Mouse (Mus musculus) midbrain, embryonic 11.5 days (tissue): ENCODE measurements around the gene Alyref2. TPM values are rescaled to one million over a fixed set of nuclear protein-coding genes. Genes with fewer than 3 reads are reported as not detected.
A peak's percentile ranks its signal among the peaks of the same experiment; 100 is the strongest.
"Not testable (repeated sequence)": the region's sequence is repeated elsewhere in the genome, so short reads cannot be mapped to it uniquely, and the experiment has no call there.

Source experiments
- ATAC-seq: fragments of 200-750 bp; cut with Nextera tagmentation; 2 replicates; pipeline ENCODE4 v1.8.0; 2017; ENCODE audit warnings: moderate TSS enrichment, moderate library complexity; ENCODE audit not compliant: low FRiP score
- DNase-seq: peaks from one replicate; pipeline ENCODE4 v3.0.0; 2015; ENCODE audit warnings: low spot score; ENCODE audit errors: missing footprints
- H3K27ac ChIP-seq: fragments of 300-500 bp; sonication (generic); 2 replicates; pipeline ENCODE4 v1.5.1; 2014; ENCODE audit warnings: low read depth, low read length
- H3K27me3 ChIP-seq: fragments of 300-500 bp; sonication (generic); 2 replicates; pipeline ENCODE4 v1.6.1; 2014; ENCODE audit warnings: mild to moderate bottlenecking, low read length, moderate library complexity, mixed read lengths; ENCODE audit not compliant: control insufficient read depth, insufficient read depth
- H3K36me3 ChIP-seq: fragments of 300-500 bp; sonication (generic); 2 replicates; pipeline ENCODE4 v1.6.1; 2014; ENCODE audit warnings: mild to moderate bottlenecking, low read length, moderate library complexity, mixed read lengths; ENCODE audit not compliant: control insufficient read depth, insufficient read depth
- H3K4me1 ChIP-seq: fragments of 300-500 bp; sonication (generic); 2 replicates; pipeline ENCODE4 v1.6.1; 2014; ENCODE audit warnings: low read length; ENCODE audit not compliant: control insufficient read depth, insufficient read depth
- H3K4me2 ChIP-seq: fragments of 300-500 bp; sonication (generic); 2 replicates; pipeline ENCODE4 v1.6.1; 2014; ENCODE audit warnings: mild to moderate bottlenecking, moderate library complexity
- H3K4me3 ChIP-seq: fragments of 300-500 bp; sonication (generic); 2 replicates; pipeline ENCODE4 v1.5.1; 2014; ENCODE audit warnings: low read depth, low read length
- H3K9ac ChIP-seq: fragments of 300-500 bp; sonication (generic); 2 replicates; pipeline ENCODE4 v1.6.1; 2014; ENCODE audit warnings: low read length
- H3K9me3 ChIP-seq: fragments of 300-500 bp; sonication (generic); 2 replicates; pipeline ENCODE4 v1.6.1; 2016; ENCODE audit warnings: low read length; ENCODE audit not compliant: control insufficient read depth
- WGBS: fragments of 180-500 bp; shearing (Covaris S2); extraction: QIAGEN DNeasy Blood & Tissue Kit; methylation state at CpG from one replicate; pipeline ENCODE4 v1.1.7; 2014; 5-methylcytosine and 5-hydroxymethylcytosine counted together
- polyA plus RNA-seq: library from polyadenylated mRNA; unstranded; fragments of >200 nt; fragmentation: Nextera tagmentation; extraction: Ambion mirVana; gene quantifications from 2 replicates; pipeline ENCODE4 v1.2.1, GENCODE M21; 2014

The Alyref2 gene
- polyA plus RNA-seq, 1 experiment from 2014 or later: 16.2 TPM

- H3K36me3 ChIP-seq: no peaks in the 10 kb centered on the region
- H3K4me3 ChIP-seq: no peak overlapping the region
- no peaks in the 10 kb centered on the region for H3K27me3 ChIP-seq
- no peak overlapping the region for H3K9ac ChIP-seq
- DNase-seq: peak; percentile 92
- no peak for ATAC-seq
- H3K4me2 ChIP-seq: no peak overlapping the region
- no peaks in the 10 kb centered on the region for H3K4me1 ChIP-seq
- H3K27ac ChIP-seq: no peak overlapping the region
- 36% methylated on average over 7 of the region's 7 CpGs for WGBS
- H3K9me3 ChIP-seq: no peaks in the 10 kb centered on the region
Measured at GRCm38 (mm10) chr1:171470371-171470871, 32.9 kb upstream of the Alyref2 start.

GRCm38 (mm10) chr1:171470896-171471295 lies 32.4 kb upstream of the Alyref2 start:
- Histone ChIP-seq H3K36me3 (no peaks in the 10 kb centered on the region), H3K4me1 (no peaks in the 10 kb centered on the region), H3K4me2 (no peak overlapping the region), H3K9me3 (no peaks in the 10 kb centered on the region), H3K4me3 (no peak overlapping the region), H3K27me3 (no peaks in the 10 kb centered on the region), H3K27ac (no peak overlapping the region), H3K9ac (no peak overlapping the region)
- no peak for ATAC-seq
- DNase-seq: no peak
- 85% methylated on average over 5 of the region's 5 CpGs for WGBS

- no peak for DNase-seq
- H3K4me2 ChIP-seq: no peak overlapping the region
- no peak overlapping the region for H3K9ac ChIP-seq
- no peak for ATAC-seq
- H3K36me3 ChIP-seq: no peaks in the 10 kb centered on the region
- H3K4me3 ChIP-seq: no peak overlapping the region
- H3K4me1 ChIP-seq: no peaks in the 10 kb centered on the region
- no peaks in the 10 kb centered on the region for H3K27me3 ChIP-seq
- H3K27ac ChIP-seq: no peak overlapping the region
- 57% methylated on average over 1 of the region's 1 CpGs for WGBS
- H3K9me3 ChIP-seq: no peaks in the 10 kb centered on the region
Measured at GRCm38 (mm10) chr1:171471452-171471851, 31.8 kb upstream of the Alyref2 start.

GRCm38 (mm10) chr1:171471941-171472340 lies 31.3 kb upstream of the Alyref2 start:
- not testable (repeated sequence) for ATAC-seq, H3K36me3 ChIP-seq, H3K4me1 ChIP-seq, H3K9me3 ChIP-seq, H3K4me3 ChIP-seq, H3K27ac ChIP-seq, H3K4me2 ChIP-seq, DNase-seq, H3K27me3 ChIP-seq, H3K9ac ChIP-seq
- 89% methylated on average over 8 of the region's 8 CpGs for WGBS

GRCm38 (mm10) chr1:171473506-171473905 lies 29.8 kb upstream of the Alyref2 start:
- Histone ChIP-seq H3K27ac (no peak overlapping the region), H3K9ac (no peak overlapping the region), H3K9me3 (no peaks in the 10 kb centered on the region), H3K4me3 (no peak overlapping the region), H3K36me3 (no peaks in the 10 kb centered on the region), H3K27me3 (no peaks in the 10 kb centered on the region), H3K4me2 (no peak overlapping the region), H3K4me1 (no peaks in the 10 kb centered on the region)
- ATAC-seq (no peak), DNase-seq (no peak)
- WGBS: 80% methylated on average over 4 of the region's 4 CpGs

GRCm38 (mm10) chr1:171473920-171474640 lies 29.2 kb upstream of the Alyref2 start:
- no peak for ATAC-seq
- no peaks in the 10 kb centered on the region for H3K36me3 ChIP-seq
- H3K9ac ChIP-seq: no peak overlapping the region
- no peaks in the 10 kb centered on the region for H3K9me3 ChIP-seq
- no peak for DNase-seq
- H3K27ac ChIP-seq: no peak overlapping the region
- WGBS: 78% methylated on average over 9 of the region's 9 CpGs
- no peak overlapping the region for H3K4me3 ChIP-seq
- H3K27me3 ChIP-seq: no peaks in the 10 kb centered on the region
- no peaks in the 10 kb centered on the region for H3K4me1 ChIP-seq
- H3K4me2 ChIP-seq: no peak overlapping the region

GRCm38 (mm10) chr1:171477123-171477522 lies 26.2 kb upstream of the Alyref2 start:
- Histone ChIP-seq H3K4me2 (no peak overlapping the region), H3K9ac (no peak overlapping the region), H3K4me3 (no peak overlapping the region), H3K4me1 (no peaks in the 10 kb centered on the region), H3K36me3 (no peaks in the 10 kb centered on the region), H3K9me3 (peaks cover 4% of the 10 kb centered on the region; the same call in 1 of the 2 replicates), H3K27me3 (no peaks in the 10 kb centered on the region), H3K27ac (no peak overlapping the region)
- no peak for ATAC-seq
- WGBS: 85% methylated on average over 8 of the region's 8 CpGs
- peak; percentile 74 for DNase-seq

- Histone ChIP-seq H3K9ac (no peak overlapping the region), H3K27ac (no peak overlapping the region)
- peak; percentile 81 for DNase-seq
Measured at GRCm38 (mm10) chr1:171477758-171478545, 25.3 kb upstream of the Alyref2 start.

GRCm38 (mm10) chr1:171478968-171479367 lies 24.3 kb upstream of the Alyref2 start:
- no peak overlapping the region for H3K4me3 ChIP-seq
- H3K9me3 ChIP-seq: peaks cover 4% of the 10 kb centered on the region; the same call in 1 of the 2 replicates
- no peaks in the 10 kb centered on the region for H3K27me3 ChIP-seq
- no peak overlapping the region for H3K27ac ChIP-seq
- 61% methylated on average over 2 of the region's 2 CpGs for WGBS
- peak; percentile 92 for DNase-seq
- H3K36me3 ChIP-seq: no peaks in the 10 kb centered on the region
- no peak overlapping the region for H3K9ac ChIP-seq
- no peak for ATAC-seq
- no peak overlapping the region for H3K4me2 ChIP-seq
- no peaks in the 10 kb centered on the region for H3K4me1 ChIP-seq

More at GRCm38 (mm10) chr1:171477758-171478545, 25.3 kb upstream of the Alyref2 start:
- no peak overlapping the region for H3K4me2 ChIP-seq
- no peaks in the 10 kb centered on the region for H3K27me3 ChIP-seq
- peaks cover 4% of the 10 kb centered on the region; the same call in 1 of the 2 replicates for H3K9me3 ChIP-seq
- no peak overlapping the region for H3K4me3 ChIP-seq
- WGBS: 74% methylated on average over 27 of the region's 27 CpGs
- H3K36me3 ChIP-seq: no peaks in the 10 kb centered on the region
- no peak for ATAC-seq
- H3K4me1 ChIP-seq: no peaks in the 10 kb centered on the region
